Mouse (Mus musculus) liver, embryonic 16.5 days (tissue): ENCODE data around the gene Zfp644. TPM values are rescaled to one million over a fixed set of nuclear protein-coding genes. Genes with fewer than 3 reads are reported as not detected.

Source experiments
- ATAC-seq: fragments of 200-750 bp; cut with Nextera tagmentation; 2 replicates; pipeline ENCODE4 v1.8.0; 2017; ENCODE audit warnings: low read depth, mild to moderate bottlenecking, moderate number of reproducible peaks, moderate library complexity
- H3K27ac ChIP-seq: fragments of 300-500 bp; sonication (generic); 2 replicates; pipeline ENCODE4 v1.5.1; 2014; ENCODE audit warnings: mild to moderate bottlenecking, low read length
- H3K27me3 ChIP-seq: fragments of 300-500 bp; sonication (generic); 2 replicates; pipeline ENCODE4 v1.6.1; 2014; ENCODE audit warnings: low read depth, low read length, mixed read lengths; ENCODE audit not compliant: control insufficient read depth, insufficient read depth
- H3K36me3 ChIP-seq: fragments of 300-500 bp; sonication (generic); 2 replicates; pipeline ENCODE4 v1.6.1; 2014; ENCODE audit warnings: mild to moderate bottlenecking; ENCODE audit not compliant: control insufficient read depth, insufficient read depth
- H3K4me1 ChIP-seq: fragments of 300-500 bp; sonication (generic); 2 replicates; pipeline ENCODE4 v1.6.1; 2014; ENCODE audit warnings: low read depth, low read length, mixed read lengths; ENCODE audit not compliant: control insufficient read depth
- H3K4me2 ChIP-seq: fragments of 300-500 bp; sonication (generic); 2 replicates; pipeline ENCODE4 v1.6.1; 2014; ENCODE audit warnings: low read depth, low read length, mixed read lengths
- H3K4me3 ChIP-seq: fragments of 300-500 bp; sonication (generic); 2 replicates; pipeline ENCODE4 v1.5.1; 2014; ENCODE audit warnings: low read depth, mild to moderate bottlenecking, low read length
- H3K9ac ChIP-seq: fragments of 300-500 bp; sonication (generic); 2 replicates; pipeline ENCODE4 v1.6.1; 2014; ENCODE audit warnings: low read depth, low read length
- H3K9me3 ChIP-seq: fragments of 300-500 bp; sonication (generic); replicated peaks from 2 replicates; pipeline ENCODE4 v1.6.1; 2016; ENCODE audit warnings: low read length; ENCODE audit not compliant: control insufficient read depth
- WGBS: fragments of 180-500 bp; shearing (Covaris S2); extraction: QIAGEN DNeasy Blood & Tissue Kit; methylation state at CpG from one replicate; pipeline ENCODE4 v1.1.7; 2014; ENCODE audit not compliant: insufficient replicate concordance; 5-methylcytosine and 5-hydroxymethylcytosine counted together
- polyA plus RNA-seq: library from polyadenylated mRNA; unstranded; fragments of >200 nt; fragmentation: Nextera tagmentation; extraction: Ambion mirVana; gene quantifications from 2 replicates; pipeline ENCODE4 v1.2.1, GENCODE M21; 2015

Gene Zfp644
- polyA plus RNA-seq, 1 experiment from 2014 or later: 15.8 TPM

DNA sequence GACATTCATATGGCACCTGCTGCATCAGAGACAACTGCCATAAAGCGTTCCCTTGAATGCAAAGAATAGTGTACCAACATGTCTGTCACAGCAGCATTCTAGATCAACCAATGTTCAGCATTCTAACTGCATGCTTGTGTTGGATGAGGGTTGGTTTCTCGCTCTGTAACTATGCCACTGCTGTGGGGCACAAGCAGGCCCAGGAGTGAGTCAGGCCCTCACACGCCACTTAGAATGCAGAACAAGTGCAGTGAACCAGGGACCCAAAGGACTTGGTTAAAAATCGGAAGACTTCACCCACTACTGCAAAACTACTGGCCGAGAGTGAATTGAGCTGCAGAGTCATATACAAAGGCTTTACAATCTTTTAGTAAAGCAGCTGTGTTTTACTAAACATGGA lies 74.9 kb downstream of the Zfp644 start:
- Histone ChIP-seq H3K4me1 (no peaks in the 10 kb centered on the region), H3K36me3 (peaks cover 12% of the 10 kb centered on the region), H3K9me3 (no peaks in the 10 kb centered on the region), H3K27ac (no peak overlapping the region), H3K4me3 (no peak overlapping the region), H3K27me3 (no peaks in the 10 kb centered on the region), H3K4me2 (no peak overlapping the region), H3K9ac (no peak overlapping the region)
- 84% methylated on average over 5 of the region's 5 CpGs for WGBS
- no peak for ATAC-seq

DNA sequence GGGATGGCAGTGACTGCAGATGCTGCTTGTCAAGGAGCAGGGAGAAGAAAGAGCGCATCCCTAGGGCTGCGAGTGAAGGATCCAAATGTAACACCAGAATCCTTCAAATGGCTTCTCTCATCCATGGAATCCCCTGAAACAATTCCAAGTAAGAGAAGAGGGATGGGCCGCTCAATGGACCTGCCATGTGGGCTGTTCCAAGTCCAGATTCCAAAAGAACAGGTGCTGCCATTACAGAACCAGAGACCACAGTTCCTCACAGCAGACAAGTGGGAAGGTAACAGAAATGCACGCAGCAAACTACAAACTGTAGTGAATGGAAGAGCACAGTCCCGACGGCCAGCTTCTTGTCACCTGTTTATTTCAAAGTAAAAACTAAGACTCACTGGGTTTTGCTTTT lies 76.6 kb downstream of the Zfp644 start:
- WGBS: 87% methylated on average over 6 of the region's 6 CpGs
- peaks cover 12% of the 10 kb centered on the region for H3K36me3 ChIP-seq
- ATAC-seq: no peak
- H3K4me1 ChIP-seq: no peaks in the 10 kb centered on the region
- no peak overlapping the region for H3K9ac ChIP-seq
- no peaks in the 10 kb centered on the region for H3K9me3 ChIP-seq
- H3K4me3 ChIP-seq: no peak overlapping the region
- H3K27ac ChIP-seq: no peak overlapping the region
- no peak overlapping the region for H3K4me2 ChIP-seq
- H3K27me3 ChIP-seq: no peaks in the 10 kb centered on the region

DNA sequence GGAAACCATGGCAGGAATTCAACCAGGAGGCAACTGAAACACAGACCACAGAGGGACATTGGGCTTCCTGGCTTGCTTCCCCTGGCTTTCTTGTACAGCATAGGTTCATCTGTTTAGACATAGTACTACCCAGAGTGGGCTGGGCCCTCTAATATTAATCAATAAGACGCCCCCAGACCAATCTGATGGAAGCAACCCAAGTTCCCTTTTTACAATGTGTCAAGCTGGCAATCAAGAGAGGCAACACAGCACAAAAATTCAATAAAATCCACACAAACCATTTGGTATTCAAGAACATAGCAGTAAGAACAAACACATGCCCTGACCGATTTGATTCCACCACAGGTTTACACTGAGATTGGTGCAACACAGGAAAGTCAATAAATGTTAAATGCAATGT lies 82.1 kb downstream of the Zfp644 start:
- no peaks in the 10 kb centered on the region for H3K9me3 ChIP-seq
- H3K36me3 ChIP-seq: peaks cover 4% of the 10 kb centered on the region
- ATAC-seq: no peak
- H3K4me3 ChIP-seq: no peak overlapping the region
- no peak overlapping the region for H3K4me2 ChIP-seq
- H3K9ac ChIP-seq: no peak overlapping the region
- H3K27me3 ChIP-seq: no peaks in the 10 kb centered on the region
- H3K27ac ChIP-seq: no peak overlapping the region
- no peaks in the 10 kb centered on the region for H3K4me1 ChIP-seq
- 66% methylated on average over 2 of the region's 2 CpGs for WGBS

- no peak overlapping the region for H3K27ac ChIP-seq
- no peaks in the 10 kb centered on the region for H3K9me3 ChIP-seq
- no peaks in the 10 kb centered on the region for H3K27me3 ChIP-seq
- ATAC-seq: no peak
- peaks cover 4% of the 10 kb centered on the region for H3K36me3 ChIP-seq
- no peak overlapping the region for H3K4me2 ChIP-seq
- H3K9ac ChIP-seq: no peak overlapping the region
- WGBS: 62% methylated on average over 7 of the region's 7 CpGs
- no peak overlapping the region for H3K4me3 ChIP-seq
- no peaks in the 10 kb centered on the region for H3K4me1 ChIP-seq
Observed at GRCm38 (mm10) chr5:106614570-106614969, 82.5 kb downstream of the Zfp644 start.

- no peaks in the 10 kb centered on the region for H3K4me1 ChIP-seq
- H3K27ac ChIP-seq: no peak overlapping the region
- H3K4me3 ChIP-seq: no peak overlapping the region
- no peak overlapping the region for H3K9ac ChIP-seq
- no peak overlapping the region for H3K4me2 ChIP-seq
- ATAC-seq: no peak
- H3K36me3 ChIP-seq: no peaks in the 10 kb centered on the region; the same call in 1 of the 2 replicates
- no peaks in the 10 kb centered on the region for H3K9me3 ChIP-seq
- WGBS: 79% methylated on average over 2 of the region's 2 CpGs
- H3K27me3 ChIP-seq: no peaks in the 10 kb centered on the region
Observed at GRCm38 (mm10) chr5:106612151-106612550, 84.9 kb downstream of the Zfp644 start.

GRCm38 (mm10) chr5:106608798-106609197 lies 88.3 kb downstream of the Zfp644 start, which contains the start of gene Gm17304:
Gm17304 (plus strand) TSS chr5:106609098.
- ATAC-seq: no peak
- Histone ChIP-seq H3K9me3 (no peaks in the 10 kb centered on the region), H3K4me1 (no peaks in the 10 kb centered on the region), H3K9ac (no peak within 1 kb of the TSS), H3K36me3 (no peaks in the 10 kb centered on the region; the same call in 1 of the 2 replicates), H3K4me3 (no peak within 1 kb of the TSS), H3K27me3 (no peaks in the 10 kb centered on the region), H3K27ac (no peak within 1 kb of the TSS), H3K4me2 (no peak within 1 kb of the TSS)
- WGBS: 81% methylated on average over 4 of the region's 4 CpGs

DNA sequence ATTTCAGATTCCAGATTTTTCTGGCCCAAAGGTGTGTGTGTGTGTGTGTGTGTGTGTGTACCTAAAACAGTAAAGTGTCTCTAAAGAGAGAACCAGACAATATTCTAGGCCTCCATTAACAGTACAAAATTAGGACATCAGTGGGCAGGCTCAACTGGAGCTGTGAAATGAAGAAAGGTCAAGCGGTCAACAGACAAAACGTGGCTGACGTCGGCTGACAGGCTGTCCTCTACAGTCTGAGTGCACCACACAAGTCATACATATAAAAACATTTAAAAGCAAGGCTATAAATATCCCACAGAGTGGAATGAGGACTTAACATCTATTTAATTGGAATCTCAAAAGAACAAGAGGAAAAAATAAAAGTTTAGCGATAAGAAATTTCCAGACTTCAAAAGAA lies 90.0 kb downstream of the Zfp644 start:
- Histone ChIP-seq H3K4me3 (no peak overlapping the region), H3K36me3 (no peaks in the 10 kb centered on the region), H3K4me1 (no peaks in the 10 kb centered on the region), H3K4me2 (no peak overlapping the region), H3K27me3 (no peaks in the 10 kb centered on the region), H3K27ac (no peak overlapping the region), H3K9ac (no peak overlapping the region), H3K9me3 (no peaks in the 10 kb centered on the region)
- no peak for ATAC-seq
- 92% methylated on average over 5 of the region's 5 CpGs for WGBS

GRCm38 (mm10) chr5:106605096-106605495 lies 92.0 kb downstream of the Zfp644 start:
- H3K4me1 ChIP-seq: no peaks in the 10 kb centered on the region
- no peaks in the 10 kb centered on the region for H3K27me3 ChIP-seq
- H3K4me2 ChIP-seq: no peak overlapping the region
- H3K9ac ChIP-seq: no peak overlapping the region
- H3K9me3 ChIP-seq: no peaks in the 10 kb centered on the region
- H3K27ac ChIP-seq: no peak overlapping the region
- 82% methylated on average over 6 of the region's 6 CpGs for WGBS
- no peak overlapping the region for H3K4me3 ChIP-seq
- no peak for ATAC-seq
- no peaks in the 10 kb centered on the region for H3K36me3 ChIP-seq

GRCm38 (mm10) chr5:106604381-106604780 lies 92.7 kb downstream of the Zfp644 start:
- 78% methylated on average over 5 of the region's 5 CpGs for WGBS
- Histone ChIP-seq H3K9me3 (no peaks in the 10 kb centered on the region), H3K9ac (no peak overlapping the region), H3K27ac (no peak overlapping the region), H3K4me3 (no peak overlapping the region), H3K4me1 (no peaks in the 10 kb centered on the region), H3K4me2 (no peak overlapping the region), H3K36me3 (no peaks in the 10 kb centered on the region), H3K27me3 (no peaks in the 10 kb centered on the region)
- no peak for ATAC-seq
